Mouse (Mus musculus): ENCODE measurements at regions not wholly inside any gene's neighbourhood (a gene's known extent, or its start where the extent isn't known, plus 50 kb on each side); places are given as distances from the start of the nearest gene placed in this dataset.
"Not testable (repeated sequence)": the region's sequence is repeated elsewhere in the genome, so short reads cannot be mapped to it uniquely, and the experiment has no call there.

- DNase-seq (ENCODE audit: low spot score), result no peak
Measured at GRCm38 (mm10) chr17:63704991-63705390, 157.9 kb upstream of the Fer start.

DNA sequence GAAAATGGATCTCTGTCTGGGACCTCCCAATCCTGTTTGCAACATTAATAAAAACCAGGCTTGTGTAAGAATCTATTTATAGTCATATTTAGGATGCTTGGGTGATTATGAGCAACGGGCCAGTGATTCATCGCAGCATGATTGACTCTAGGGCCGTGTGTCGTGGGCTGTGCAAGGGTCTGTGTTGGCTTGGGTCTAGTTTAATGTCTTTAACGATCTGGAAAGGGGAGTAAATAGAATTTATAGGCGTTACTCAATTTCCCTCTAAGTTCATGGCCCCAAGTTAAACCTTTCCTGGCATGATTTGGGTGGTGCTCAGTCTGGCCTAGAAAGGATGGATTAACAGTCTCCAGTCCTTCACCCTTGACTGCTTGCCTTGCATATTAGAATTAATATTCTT is 149.9 kb upstream of the Fer start:
- DNase-seq (ENCODE audit: low spot score), result no peak

GRCm38 (mm10) chr17:63715687-63716086 is 147.2 kb upstream of the Fer start:
- DNase-seq (ENCODE audit: low spot score), result no peak

DNA sequence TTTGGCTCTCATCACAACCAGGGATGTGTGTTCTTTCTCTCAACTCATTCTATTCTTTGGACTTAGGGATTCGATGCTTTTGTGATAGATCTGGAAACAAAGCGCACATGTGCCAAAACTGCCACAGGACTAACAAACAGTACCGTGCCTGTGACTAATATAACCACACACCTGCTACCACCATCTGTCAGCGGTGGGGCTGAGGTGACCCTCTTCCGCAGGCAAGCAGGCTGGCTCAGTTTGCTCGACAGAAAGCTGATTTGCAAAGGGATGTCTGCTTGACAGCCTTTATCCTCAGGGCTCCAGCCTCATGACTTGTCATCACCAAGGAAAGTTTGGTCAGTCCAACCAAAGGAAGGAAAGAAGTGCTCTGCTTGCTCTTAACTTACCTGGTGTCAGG is 146.7 kb upstream of the Fer start:
- no peak for DNase-seq (ENCODE audit: low spot score)

GRCm38 (mm10) chr17:63717051-63717578 is 145.7 kb upstream of the Fer start:
- no peak for DNase-seq (ENCODE audit: low spot score)

- no peak for DNase-seq (ENCODE audit: low spot score)
Measured at GRCm38 (mm10) chr17:63718972-63719715, 143.7 kb upstream of the Fer start.

GRCm38 (mm10) chr17:63719771-63720170 is 143.1 kb upstream of the Fer start:
- DNase-seq (ENCODE audit: low spot score), result no peak

DNA sequence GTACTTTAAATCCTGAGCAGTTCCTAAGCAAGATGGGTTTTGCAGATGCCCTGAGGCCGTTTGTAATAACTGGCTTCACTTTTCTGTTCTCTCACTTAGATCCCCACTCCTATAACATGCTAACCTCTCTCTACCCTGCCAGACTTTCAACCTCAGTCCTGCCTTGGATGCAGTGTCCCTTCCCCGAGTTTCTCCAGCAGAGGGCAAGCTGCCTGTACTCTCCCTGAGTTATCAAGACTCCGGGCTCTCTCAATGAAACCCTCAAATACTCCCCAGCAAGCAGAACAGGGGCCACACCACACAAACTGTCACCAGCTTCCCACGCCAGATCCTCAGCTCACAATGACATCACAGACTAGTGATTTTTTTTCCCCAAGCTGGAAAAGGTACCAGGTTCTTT is 142.0 kb upstream of the Fer start:
- no peak for DNase-seq (ENCODE audit: low spot score)

GRCm38 (mm10) chr17:63722434-63723004 is 140.3 kb upstream of the Fer start:
- no peak for DNase-seq (ENCODE audit: low spot score)

DNA sequence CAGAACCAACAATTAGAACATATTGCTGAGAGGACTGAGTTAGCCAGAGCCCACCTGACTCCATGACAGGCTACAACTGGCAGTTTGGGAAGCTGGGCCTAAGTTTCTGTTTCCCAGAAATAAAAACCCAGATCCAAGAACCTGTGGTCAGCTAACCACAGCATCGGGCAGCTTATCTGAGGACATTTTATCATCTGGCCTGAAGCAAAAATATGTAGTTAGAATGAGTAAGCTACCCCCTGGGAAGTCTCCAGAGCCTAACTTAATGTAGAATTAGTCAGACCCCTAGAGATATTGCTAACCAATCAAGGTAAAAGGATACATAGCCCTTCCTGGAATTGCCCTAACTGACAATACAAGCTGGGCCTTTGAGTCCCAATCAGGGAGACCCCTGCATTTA is 124.7 kb upstream of the Fer start:
- no peak for DNase-seq (ENCODE audit: low spot score)

DNA sequence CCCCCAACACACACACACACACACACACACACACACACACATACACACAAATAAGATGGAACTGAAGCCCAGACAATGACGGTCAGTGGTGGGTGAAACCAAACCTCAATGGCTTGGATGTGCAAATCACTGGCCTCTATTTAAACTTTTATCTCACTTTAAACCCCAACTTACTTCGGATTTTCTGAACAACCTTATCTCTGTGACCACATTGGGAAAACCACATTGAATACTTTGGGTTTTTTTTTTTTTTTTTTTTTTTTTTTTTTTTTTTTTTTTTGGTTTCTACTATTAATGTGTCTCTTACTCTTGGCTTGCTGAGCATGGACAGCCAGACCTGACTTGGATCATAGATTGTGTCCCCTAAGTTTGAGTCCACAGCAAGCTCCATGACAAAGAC is 123.2 kb upstream of the Fer start:
- DNase-seq (ENCODE audit: low spot score), result no peak

DNA sequence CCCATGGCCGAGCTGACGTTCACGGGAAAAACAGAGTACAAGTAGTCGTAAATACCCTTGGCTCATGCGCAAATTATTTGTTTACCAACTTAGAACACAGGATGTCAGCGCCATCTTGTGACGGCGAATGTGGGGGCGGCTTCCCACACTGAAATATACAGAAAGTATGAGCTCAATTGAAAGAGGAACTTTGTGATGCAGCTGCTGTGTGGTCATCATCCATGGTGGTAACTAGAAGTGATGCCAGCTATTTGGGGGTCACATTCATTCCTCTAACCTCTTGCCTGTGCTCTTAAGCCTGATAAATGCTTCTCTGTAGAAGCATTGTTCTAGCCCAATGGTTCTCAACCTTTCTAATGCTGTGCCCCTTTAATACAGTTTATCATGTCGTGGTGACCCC is 113.6 kb upstream of the Fer start:
- DNase-seq (ENCODE audit: low spot score), result not testable (repeated sequence)

- no peak for DNase-seq (ENCODE audit: low spot score)
Measured at GRCm38 (mm10) chr17:63754399-63754798, 108.5 kb upstream of the Fer start.

GRCm38 (mm10) chr17:63757896-63758695 is 104.8 kb upstream of the Fer start:
- DNase-seq (ENCODE audit: low spot score), result no peak

GRCm38 (mm10) chr17:63758817-63759404 is 104.0 kb upstream of the Fer start:
- no peak for DNase-seq (ENCODE audit: low spot score)

DNA sequence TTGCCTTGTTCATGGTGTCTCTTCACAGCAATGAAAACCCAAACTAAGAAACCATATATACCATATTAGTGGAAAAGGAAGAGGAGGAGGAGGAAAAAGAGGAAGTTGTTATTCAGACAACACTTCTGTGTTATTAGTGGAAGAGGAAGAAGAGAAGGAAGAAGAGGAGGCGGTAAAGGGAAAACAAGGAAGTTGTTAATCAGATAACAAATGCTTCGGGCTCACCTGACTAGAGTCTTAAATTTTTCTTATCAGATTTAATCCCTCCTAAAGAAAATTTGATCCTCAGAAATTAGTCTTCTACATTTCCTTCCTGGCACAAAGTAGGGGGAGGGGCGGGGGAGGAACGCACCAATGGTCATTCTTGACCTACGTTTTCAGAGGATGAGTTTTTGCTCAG is 101.8 kb upstream of the Fer start:
- DNase-seq (ENCODE audit: low spot score), result no peak

- DNase-seq (ENCODE audit: low spot score), result no peak
Measured at GRCm38 (mm10) chr17:63771111-63771510, 91.8 kb upstream of the Fer start.

- DNase-seq (ENCODE audit: low spot score), result no peak
Measured at GRCm38 (mm10) chr17:63784381-63785116, 78.3 kb upstream of the Fer start.

- no peak for DNase-seq (ENCODE audit: low spot score)
Measured at GRCm38 (mm10) chr17:63786444-63786843, 76.4 kb upstream of the Fer start.

GRCm38 (mm10) chr17:63794352-63794751 is 68.5 kb upstream of the Fer start:
- no peak for DNase-seq (ENCODE audit: low spot score)

- DNase-seq (ENCODE audit: low spot score), result no peak
Measured at GRCm38 (mm10) chr17:63798381-63798780, 64.5 kb upstream of the Fer start.

Measured in yolk sac, embryonic 10.5 days (tissue).